Mouse (Mus musculus): Measurements from ENCODE around the gene Lamtor2.

GRCm38 (mm10) chr3:88505765-88506164, 47.1 kb downstream of the Lamtor2 start:
- TF ChIP-seq CTCF (IDR thresholded peaks at IDR 0.05; ENCODE audit: low read depth, low read length) (no peak), POLR2A (IDR thresholded peaks at IDR 0.05; ENCODE audit: extremely low read depth, insufficient read depth, low read length) (no peak)

Measured in liver, adult 2 months (tissue).